Mouse (Mus musculus) 3T3-L1 (cell line): ENCODE results near the gene Coa3.
A peak's percentile ranks its signal among the peaks of the same experiment; 100 is the strongest.
"Not testable (repeated sequence)": the region's sequence is repeated elsewhere in the genome, so short reads cannot be mapped to it uniquely, and the experiment has no call there.

ENCODE experiments used
- DNase-seq: peaks from one replicate; pipeline ENCODE4 v3.0.0-alpha.2; 2015; ENCODE audit warnings: low read depth, low spot score

Gene Coa3

DNA sequence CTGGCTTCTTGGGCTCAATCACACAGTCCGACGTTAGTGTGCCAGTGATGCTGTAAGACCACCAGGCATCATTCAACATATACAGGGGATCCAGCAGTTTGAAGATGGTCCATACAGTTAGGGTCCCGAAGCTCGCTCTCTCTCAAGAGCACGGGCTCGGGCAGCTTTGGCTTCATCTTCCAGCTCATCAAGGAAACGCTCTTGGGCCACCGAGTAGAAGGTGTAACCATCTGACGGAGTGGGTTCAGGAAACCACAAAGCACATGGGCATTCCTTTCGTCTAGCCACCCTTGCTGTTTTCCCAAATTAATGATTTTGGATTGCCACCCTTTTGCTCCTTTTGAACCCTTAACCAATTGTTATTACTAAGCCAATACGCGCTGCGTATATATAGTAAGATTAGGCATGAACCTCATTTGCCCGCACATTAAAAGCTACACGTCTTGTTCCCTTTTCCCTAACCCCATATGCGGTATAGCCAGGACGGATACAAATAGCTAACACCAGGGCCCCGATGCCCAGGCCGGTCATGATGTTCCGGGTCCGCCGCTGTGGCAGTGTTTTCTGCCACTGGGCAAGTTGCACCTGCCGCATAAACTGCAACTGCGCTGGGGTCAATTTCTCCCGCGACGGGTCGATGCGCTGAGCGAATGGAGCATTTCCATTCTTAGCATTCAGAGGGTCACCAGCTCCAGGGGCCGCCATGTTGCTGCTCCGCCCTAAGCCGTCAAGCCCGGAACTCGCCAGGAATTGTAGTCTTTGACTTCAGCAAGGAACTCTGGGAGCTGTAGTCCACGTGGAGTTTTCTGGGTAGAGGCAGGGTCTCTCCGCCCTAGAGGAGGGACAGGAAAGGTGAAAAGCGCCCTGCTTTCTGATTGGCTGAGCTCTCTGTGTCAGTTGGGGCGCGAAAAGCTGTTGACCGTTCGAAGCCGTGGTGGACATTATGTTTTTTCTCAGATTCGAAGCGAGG lies at the start of gene Coa3, which contains the start of gene Cntd1:
TSS of gene Coa3 (minus strand) at position 892 of the 970 bp plus-strand sequence.
TSS of gene Cntd1 (plus strand) at position 790 of the 970 bp plus-strand sequence.
- peak; percentile 81 for DNase-seq

DNA sequence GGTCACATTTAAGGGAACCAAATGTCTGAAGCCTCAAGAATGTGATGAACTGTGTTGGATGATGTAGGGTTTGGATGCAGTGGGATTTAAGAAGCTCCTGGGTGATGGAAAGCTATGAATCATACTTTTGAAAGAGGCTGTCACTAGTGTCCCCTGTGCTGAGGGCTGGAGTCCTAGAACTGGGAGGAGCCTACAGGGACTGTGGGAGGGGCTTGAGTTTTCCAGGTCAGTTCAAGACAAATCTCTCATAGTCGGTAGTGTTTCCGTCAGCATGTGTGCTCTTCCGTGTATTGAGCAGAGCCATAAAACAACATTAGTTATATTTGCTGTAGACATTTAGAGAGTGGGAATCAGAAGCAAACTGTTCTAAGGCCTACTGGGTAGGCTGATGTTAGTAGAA lies 48.4 kb upstream of the Coa3 start:
- DNase-seq = peak; percentile 25

DNA sequence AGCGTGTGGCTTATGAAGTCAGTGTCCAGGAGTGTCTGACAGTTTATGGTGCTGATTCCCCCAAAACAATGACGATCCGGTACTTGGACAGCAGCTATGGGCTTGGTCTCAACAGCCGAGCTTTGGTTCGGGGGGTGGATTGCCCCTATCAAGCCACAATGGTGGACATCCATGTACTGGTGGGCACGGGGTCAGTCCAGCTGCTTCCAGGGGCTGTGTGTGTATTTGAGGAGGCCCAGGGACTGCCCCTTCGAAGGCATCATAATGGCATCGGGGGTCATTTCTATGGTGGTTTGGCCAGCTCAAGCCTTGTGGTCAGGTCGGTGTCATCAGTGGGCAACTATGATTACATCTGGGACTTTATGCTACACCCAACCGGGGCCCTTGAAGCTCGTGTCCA lies 47.2 kb upstream of the Coa3 start:
- no peak for DNase-seq

DNA sequence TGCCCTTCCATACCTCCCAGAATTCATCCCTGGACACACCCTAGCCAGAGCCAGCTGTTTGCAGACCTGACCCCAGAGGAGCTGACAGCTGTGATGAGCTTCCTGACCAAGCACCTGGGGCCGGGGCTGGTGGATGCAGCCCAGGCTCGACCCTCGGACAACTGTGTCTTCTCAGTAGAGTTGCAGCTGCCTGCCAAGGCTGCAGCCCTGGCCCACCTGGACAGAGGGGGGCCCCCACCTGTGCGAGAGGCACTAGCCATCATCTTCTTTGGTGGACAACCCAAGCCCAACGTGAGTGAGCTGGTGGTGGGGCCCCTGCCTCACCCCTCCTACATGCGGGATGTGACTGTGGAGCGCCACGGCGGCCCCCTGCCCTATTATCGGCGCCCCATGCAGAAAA lies 46.3 kb upstream of the Coa3 start:
- not testable (repeated sequence) for DNase-seq

DNA sequence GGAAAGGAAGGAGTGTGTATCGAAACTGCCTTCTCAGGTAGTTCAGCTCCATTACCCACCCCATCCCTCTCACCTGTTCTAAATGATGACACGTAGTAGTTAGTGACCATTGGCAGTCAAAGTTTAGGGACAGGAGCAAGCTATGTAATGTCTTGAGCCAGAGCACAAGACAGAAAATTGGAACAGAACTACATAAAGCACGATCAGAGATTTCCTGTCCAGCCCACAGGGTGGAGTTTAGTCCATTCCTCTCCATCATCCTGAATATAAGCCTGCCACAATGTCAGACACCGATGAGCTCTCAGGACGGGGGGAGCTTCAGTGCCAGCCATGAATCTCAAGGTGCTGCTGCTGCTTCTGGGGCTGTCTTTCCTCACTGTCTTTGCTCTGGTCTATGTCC lies 45.8 kb upstream of the Coa3 start, which contains the start of gene Aoc2:
TSS of gene Aoc2 (plus strand) at position 301 of the 400 bp plus-strand sequence.
- no peak for DNase-seq

DNA sequence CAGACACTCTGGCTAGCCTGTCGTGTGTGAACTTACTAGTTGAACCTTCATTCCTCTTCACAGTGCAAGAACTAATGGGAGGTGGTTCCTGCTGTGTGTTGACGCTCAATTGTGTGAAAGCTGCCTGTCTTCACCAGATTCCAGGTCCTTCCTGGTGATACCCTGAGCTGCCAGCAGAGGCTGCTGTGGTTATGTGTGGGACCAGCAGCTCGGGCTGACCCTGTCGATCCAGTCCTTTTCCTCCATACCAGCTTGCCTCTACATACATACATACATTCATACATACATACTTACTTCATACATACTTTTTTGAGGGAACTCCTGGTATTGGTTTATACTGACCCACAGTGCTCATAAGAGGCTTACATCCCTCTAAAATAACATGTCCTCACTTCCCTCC lies 44.7 kb upstream of the Coa3 start:
- DNase-seq = peak; percentile 87

DNA sequence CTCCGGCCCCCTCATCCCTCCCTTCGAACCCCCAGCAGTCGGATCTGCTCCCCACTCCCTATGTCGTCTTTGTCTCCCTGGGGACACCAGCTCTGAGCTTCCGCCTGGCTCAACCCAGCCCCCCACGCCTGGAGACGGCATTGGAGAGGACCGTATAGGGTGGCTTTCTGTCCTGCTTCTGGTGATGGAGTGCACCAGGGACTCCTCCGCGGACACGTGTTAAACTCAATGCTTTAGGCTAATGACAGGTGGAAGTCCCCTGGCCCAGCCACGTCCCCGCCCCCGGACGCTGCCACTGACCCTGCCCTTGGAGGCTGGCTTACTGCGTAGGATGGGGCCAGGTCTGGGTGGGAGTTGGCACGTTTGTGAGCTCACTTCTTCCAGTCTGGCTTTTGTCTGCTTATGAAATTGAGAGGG lies 37.6 kb upstream of the Coa3 start:
- DNase-seq = peak; percentile 52

DNA sequence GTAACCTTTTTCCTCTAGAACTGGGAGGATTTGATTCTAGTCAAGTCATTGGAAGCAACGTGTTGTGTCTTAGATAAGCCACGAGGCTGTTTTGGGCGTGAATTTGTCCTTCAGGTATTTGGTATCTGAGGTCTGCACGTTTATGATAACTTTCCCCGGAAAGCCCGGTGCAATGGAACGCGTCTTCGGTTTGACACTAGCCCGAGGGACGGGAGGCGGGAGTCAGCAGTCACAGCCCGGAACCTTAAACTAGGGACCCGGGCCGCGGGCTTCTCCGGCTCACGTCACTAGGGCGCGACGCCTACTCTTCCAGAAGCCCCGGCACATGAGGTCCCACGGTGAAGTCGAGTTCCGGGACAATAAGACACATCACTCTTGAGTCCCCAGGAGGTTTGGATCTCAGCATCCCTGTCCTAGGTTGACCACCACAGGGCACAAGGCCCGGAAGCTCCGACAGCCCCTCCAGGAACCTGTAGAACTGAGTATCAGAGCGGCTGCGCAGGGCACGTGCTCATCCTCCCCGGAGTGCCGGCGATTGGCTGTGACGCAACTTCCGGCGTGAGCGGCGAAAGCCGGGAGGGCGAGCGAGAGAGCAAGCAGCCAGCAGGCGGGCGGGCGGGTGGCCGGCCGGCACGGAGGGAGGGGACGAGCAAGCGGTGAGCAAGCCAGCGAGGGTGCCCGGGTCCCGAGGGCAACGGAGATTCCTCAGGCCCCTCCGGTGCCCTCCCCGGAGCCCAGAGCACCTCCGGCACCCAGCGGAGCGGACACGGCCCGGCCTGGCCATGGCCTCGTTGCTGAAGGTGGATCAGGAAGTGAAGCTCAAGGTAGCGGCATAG lies 37.0 kb upstream of the Coa3 start, which contains the start of gene Psme3:
TSS of gene Psme3 (plus strand) at position 549 of the 836 bp plus-strand sequence.
- peak; percentile 91 for DNase-seq

DNA sequence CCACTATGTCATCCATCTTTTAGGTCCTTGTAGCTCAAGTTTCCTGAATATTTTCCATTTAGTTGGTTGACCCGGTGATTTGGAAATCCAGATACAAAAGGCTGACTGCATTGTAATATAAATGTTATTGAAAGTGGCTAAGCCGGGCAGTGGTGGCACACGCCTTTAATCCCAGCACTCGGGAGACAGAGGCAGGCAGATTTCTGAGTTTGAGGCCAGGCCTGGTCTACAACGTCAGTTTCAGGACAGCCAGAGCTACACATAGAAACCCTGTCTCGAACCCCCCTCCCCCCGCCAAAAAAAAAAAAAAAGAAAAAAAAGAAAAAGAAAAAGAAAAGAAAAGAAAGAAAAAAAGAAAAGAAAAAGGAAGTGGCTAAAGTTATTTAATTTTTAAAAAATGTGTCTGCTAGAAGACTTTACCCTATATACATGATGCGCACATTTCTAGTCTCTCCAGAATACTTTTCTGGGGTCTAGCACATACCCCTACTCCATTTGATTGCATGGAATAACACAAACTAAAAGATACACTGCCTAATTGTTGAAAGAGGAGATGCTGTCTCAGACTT lies 36.3 kb upstream of the Coa3 start:
- DNase-seq = no peak

DNA sequence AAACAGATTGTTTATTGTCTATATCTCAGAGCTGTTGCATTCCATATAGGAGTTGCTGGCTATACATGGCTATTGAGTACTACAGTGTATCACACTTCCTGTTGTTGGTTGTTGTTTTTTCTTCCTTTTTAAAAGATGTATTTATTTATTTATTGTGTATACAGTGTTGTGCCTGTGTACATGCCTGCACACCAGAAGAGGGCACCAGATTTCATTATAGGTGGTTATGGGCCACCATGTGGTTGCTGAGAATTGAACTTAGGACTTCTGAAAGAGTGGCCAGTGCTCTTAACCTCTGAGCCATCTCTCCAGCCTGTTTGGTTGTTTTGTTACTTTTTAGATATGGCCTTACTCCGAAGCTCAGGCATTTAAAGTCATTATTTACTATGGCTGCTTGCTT lies 35.7 kb upstream of the Coa3 start:
- DNase-seq = peak; percentile 31

DNA sequence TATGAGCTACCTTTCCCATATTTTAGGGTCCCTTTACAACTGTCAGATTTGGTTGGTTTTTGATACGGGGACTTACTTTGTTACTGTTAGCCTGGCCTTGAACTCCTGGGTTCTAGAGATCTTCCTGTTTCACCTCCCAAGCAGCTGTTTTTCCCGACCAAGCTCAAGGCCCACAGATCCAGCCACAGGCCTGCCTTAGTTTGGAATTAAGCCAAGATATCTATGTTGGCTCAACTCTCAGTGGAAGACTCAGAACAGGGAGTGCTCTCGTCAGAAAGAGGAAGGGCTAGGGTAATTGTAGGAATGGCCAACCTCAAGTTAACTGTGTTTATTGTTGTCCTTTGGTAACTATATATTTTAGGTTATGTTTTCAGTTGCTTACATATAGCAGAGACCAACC lies 33.2 kb upstream of the Coa3 start:
- no peak for DNase-seq

DNA sequence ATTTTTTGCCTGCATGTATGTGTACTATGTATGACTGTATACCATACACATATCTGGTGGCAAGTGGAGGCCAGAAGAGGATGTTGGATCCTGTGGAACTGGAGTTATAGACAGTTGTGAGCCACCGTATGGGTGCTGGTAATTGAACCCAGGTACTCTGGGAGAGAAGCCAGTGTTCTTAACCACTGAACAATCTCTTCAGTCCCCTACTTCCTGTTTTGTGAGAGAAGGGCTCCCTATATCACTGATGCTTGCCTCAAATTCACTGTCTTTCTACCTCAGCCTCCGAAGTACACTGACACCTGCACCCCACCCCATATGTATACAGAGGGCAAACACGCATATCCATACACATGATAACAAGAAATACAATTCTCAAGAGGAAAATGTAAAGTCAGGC lies 32.2 kb upstream of the Coa3 start:
- no peak for DNase-seq

DNA sequence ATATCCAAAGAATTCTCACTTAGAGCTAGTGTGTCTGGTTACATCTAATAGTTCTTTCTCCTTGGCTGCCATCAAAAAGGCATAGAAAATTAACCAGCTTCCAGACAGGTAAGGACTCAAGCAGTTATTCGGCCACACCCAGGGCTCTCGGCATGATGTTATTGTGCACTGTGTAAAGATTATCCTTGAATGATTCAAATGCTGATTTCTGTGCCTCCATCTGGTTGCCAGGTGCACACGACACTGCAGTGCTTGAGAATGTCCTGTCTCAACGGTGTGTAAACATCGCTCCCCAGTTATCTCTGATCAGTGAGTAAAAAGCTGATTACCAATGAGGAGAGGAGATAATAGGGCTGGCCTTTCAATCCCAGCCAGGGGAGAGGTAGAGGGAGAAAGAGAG lies 28.8 kb upstream of the Coa3 start:
- DNase-seq = no peak

DNA sequence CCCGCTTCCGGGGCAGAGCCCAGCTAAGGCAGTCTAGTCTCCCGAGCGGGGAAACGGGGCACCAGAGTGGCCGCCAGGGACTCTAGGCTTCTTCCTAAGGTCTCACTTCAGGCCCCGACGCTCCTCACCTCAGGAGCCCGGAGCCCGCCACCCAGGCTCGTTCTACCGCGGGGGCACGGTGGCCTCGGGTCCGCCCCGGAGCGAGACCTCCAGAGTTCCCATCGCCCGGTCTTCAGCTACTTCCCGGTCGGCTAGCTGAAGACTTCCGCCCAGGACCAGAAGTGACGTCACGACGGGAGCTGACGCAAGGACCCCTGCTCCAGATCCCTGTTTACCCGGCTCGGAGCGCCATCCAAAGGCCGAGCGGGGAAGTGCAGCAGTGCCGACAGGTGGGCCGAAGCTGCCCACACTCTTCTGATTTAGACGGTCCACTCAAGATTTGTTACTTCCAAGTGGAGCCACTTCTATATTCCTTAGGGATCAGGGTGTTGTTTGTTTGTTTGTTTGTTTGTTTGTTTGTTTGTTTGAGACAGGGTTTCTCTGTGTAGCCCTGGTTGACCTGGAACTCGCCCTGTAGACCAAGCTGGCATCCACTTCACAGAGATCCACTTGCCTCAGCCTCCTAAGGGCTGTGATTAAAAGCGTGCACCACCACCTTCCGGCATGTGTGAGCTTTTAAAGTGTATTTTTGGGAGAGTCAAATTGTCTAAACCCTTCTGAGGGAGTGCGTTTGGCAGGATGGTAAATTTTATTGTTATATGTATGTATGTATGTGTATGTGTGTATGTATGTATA lies 23.3 kb upstream of the Coa3 start, which contains the start of gene Becn1:
TSS of gene Becn1 (minus strand) at position 283 of the 795 bp plus-strand sequence.
- peak; percentile 98 for DNase-seq

DNA sequence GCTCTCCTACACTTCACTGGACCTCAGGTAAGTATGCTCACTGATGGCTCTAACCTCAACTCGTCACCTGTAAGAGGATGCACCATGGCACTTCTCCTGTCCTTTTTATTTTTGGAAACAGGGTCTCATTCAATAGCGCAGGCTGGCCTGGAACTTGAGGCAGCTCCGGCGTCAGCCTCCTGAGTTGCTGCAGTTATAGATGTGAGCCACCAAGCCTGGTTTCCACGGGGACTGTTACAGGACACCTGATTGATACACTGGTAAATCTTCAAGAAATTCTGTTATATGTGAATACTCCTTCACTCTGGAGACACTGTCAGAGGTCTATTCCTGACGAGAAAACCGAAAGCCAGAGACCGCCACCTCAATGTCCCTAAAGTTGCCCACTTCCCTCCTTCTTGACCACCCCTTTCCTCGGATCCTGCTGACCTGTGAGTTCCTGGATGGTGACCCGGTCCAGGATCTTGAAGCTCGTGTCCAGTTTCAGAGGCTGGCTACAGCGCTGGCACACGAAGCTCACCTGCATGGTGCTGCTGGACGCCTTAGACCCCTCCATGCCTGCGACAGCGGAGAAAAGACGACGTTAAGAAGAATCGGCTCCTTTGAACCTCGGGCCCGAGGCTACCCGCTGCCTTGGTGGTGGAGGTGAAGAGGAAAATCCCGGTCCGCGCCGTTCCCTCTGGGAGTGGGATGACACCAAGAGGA lies 22.5 kb upstream of the Coa3 start:
- DNase-seq = no peak

DNA sequence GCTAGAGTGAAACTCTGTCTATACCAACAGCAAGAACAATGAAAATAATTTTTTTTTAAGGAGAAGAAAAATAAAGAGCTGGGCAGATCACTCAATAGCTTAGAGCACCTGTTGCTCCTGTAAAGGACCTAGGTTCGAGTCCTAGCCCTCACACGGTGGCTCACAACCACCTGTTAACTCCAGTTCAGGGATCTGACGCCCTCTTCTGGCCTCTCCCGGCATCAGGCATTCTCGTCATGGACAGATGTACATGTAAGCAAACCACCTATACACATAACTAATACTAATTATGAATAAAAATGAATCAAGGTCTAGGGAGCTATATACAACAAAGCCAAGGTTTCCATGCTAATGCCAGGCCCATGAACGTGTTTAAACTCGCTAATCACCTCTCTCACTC lies 22.0 kb upstream of the Coa3 start:
- DNase-seq = no peak

DNA sequence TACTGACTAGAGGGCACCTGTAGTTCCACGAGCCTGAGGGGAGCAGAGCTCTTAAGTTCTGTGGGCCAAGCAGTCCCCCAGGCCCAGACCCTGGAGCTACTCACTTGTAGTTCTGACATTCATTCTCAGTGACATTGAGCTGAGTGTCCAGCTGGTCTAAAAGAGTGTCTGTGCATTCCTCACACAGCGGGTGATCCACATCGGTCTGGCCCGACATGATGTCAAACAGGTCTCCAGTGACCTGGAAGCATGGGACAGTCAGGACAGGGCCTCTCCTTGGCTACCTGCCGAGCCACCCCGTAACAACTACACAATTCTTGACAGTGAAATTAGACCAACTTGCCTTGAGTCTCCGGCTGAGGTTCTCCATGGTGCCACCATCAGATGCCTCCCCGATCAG lies 16.3 kb upstream of the Coa3 start:
- DNase-seq = no peak

DNA sequence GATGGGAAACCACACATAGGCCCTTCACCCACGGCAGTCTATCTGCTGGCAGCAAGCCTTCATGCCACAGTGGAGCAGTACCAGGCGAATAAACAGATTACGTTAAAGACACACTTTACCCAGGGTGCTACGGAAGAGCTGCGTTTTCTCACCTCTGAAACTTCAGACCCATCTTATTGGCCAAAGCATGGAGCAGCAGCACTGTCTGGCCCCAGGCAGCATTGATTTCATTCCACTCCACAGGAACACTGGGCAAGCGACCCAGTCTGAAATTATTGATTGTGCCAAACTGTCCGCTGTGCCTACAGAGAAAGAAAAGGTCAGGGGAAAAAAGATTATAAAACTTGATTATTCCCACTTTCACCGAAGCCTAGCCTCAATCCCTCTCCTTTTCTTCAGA lies 12.3 kb upstream of the Coa3 start:
- DNase-seq = no peak

DNA sequence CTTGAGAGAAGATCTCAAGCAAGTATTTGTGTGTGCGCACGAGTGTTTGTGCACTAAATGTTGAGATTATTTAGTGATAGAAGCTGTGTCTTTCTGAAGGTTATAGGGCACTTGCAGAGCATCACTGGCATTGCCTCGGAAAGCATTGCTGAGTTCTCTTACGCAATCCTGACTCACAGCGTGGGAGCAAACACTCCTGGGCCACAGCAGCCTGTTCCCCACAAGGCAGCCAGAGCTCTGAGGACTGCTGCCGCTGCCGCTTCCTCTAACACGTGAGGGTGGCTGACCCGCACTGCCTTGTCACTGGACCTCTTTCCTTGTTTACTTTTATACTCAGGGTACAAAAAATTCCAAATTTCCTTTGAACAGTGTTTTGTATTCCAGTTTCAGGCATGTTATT lies 8.4 kb upstream of the Coa3 start:
- DNase-seq = peak; percentile 82

DNA sequence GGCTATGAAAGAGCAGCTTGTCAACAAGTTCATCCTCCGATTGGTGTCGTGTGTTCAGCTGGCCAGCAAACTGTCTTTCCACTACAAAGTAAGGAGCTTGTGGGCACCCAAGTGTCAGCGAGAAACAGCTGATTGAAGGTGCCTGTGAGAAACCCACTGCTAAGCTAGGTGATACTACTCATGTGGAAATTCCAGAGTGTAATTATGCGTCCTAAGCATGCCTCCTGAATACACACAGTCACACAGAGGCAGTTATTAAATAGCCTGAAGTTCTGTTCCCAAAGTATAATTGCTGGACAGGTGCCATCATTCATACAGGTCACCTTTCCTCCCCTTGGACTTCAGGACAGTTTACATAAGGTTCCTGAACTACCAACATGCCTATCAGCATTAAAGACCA lies 4.9 kb upstream of the Coa3 start:
- no peak for DNase-seq
